Mouse (Mus musculus) lung, embryonic 15.5 days (tissue): Measurements from ENCODE around the gene Tmem95. TPM values are rescaled to one million over a fixed set of nuclear protein-coding genes. Genes with fewer than 3 reads are reported as not detected.

ENCODE experiments used
- ATAC-seq: fragments of 200-750 bp; cut with Nextera tagmentation; 2 replicates; pipeline ENCODE4 v1.8.0; 2017; ENCODE audit warnings: moderate number of reproducible peaks, borderline replicate concordance; ENCODE audit not compliant: low FRiP score, low TSS enrichment; ENCODE audit errors: extremely low read depth
- H3K27ac ChIP-seq: fragments of 300-500 bp; sonication (generic); 2 replicates; pipeline ENCODE4 v1.5.1; 2015; ENCODE audit warnings: moderate library complexity, mild to moderate bottlenecking, inconsistent platforms
- H3K27me3 ChIP-seq: fragments of 300-500 bp; sonication (generic); 2 replicates; pipeline ENCODE4 v1.6.1; 2015; ENCODE audit warnings: inconsistent platforms
- H3K36me3 ChIP-seq: fragments of 300-500 bp; sonication (generic); 2 replicates; pipeline ENCODE4 v1.6.1; 2015; ENCODE audit warnings: inconsistent platforms
- H3K4me1 ChIP-seq: fragments of 300-500 bp; sonication (generic); 2 replicates; pipeline ENCODE4 v1.6.1; 2015; ENCODE audit warnings: inconsistent platforms
- H3K4me2 ChIP-seq: fragments of 300-500 bp; sonication (generic); 2 replicates; pipeline ENCODE4 v1.6.1; 2015; ENCODE audit warnings: inconsistent platforms, mild to moderate bottlenecking, moderate library complexity
- H3K4me3 ChIP-seq: fragments of 300-500 bp; sonication (generic); 2 replicates; pipeline ENCODE4 v1.5.1; 2015; ENCODE audit warnings: mild to moderate bottlenecking, inconsistent platforms
- H3K9ac ChIP-seq: fragments of 300-500 bp; sonication (generic); 2 replicates; pipeline ENCODE4 v1.6.1; 2015; ENCODE audit warnings: inconsistent platforms
- H3K9me3 ChIP-seq: fragments of 300-500 bp; sonication (generic); 2 replicates; pipeline ENCODE4 v1.6.1; 2016; ENCODE audit warnings: inconsistent platforms
- WGBS: fragments of 180-500 bp; shearing (Covaris S2); methylation state at CpG from one replicate; pipeline ENCODE4 v1.1.7; 2015; 5-methylcytosine and 5-hydroxymethylcytosine counted together
- polyA plus RNA-seq: library from polyadenylated mRNA; unstranded; fragments of >200 nt; fragmentation: Nextera tagmentation; extraction: Ambion mirVana; gene quantifications from 2 replicates; pipeline ENCODE4 v1.2.1, GENCODE M21; 2015

The Tmem95 gene
- polyA plus RNA-seq, 1 experiment from 2014 or later: not detected

DNA sequence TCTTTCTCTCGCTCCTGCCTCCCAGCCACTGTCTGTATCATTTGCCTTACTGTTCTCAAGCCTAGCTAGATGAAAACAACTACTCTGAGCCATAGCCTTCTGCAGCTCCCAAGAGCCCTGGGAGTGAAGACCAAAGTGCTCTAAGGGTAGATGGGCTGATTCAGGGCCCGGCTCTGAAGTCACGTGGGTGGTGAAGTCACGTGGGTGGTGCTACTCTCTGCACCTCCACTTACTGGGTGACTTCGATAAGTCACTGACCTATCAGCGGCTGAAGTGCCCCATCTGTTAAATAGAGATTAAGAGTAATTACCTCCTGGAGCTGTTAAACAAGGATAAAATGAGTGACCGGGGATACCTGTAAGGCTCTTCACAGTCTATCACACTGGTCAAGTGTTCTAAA, 23.8 kb downstream of the Tmem95 start:
- no peak for ATAC-seq
- no peak overlapping the region for H3K9ac ChIP-seq
- H3K27ac ChIP-seq: no peak overlapping the region
- H3K4me1 ChIP-seq: 0 out of 2 replicates have a peak, but pooled peaks cover 9% of the 10 kb centered on the region
- no peak overlapping the region for H3K4me2 ChIP-seq
- no peaks in the 10 kb centered on the region for H3K9me3 ChIP-seq
- H3K27me3 ChIP-seq: peaks cover 11% of the 10 kb centered on the region; the same call in 1 of the 2 replicates
- 54% methylated on average over 7 of the region's 7 CpGs for WGBS
- H3K36me3 ChIP-seq: peaks cover 35% of the 10 kb centered on the region
- no peak overlapping the region for H3K4me3 ChIP-seq

DNA sequence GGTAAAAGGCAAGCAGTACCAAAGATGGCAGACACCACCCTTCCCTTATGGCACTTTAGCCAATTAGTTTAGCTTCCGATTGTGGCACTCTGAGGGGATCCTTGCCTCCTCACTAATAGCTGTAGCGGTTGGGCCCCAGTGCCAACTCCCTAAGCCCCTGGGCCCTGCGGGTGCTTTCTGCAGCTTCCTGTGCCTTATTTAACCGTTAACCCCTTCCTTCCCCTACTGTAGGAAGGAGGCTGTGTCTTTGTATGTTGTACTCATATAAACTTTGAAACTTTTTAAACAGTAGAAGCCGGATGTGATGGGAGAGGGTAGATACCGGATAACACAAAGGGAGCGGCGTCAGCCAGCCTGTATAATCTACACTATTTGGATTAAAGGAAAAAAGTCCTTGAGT, 27.1 kb downstream of the Tmem95 start:
- ATAC-seq: no peak
- H3K27ac ChIP-seq: no peak overlapping the region
- H3K4me2 ChIP-seq: no peak overlapping the region
- no peaks in the 10 kb centered on the region for H3K27me3 ChIP-seq
- 73% methylated on average over 8 of the region's 8 CpGs for WGBS
- H3K4me1 ChIP-seq: peaks cover 27% of the 10 kb centered on the region
- no peaks in the 10 kb centered on the region for H3K9me3 ChIP-seq
- H3K9ac ChIP-seq: no peak overlapping the region
- H3K4me3 ChIP-seq: no peak overlapping the region
- H3K36me3 ChIP-seq: peaks cover 45% of the 10 kb centered on the region

DNA sequence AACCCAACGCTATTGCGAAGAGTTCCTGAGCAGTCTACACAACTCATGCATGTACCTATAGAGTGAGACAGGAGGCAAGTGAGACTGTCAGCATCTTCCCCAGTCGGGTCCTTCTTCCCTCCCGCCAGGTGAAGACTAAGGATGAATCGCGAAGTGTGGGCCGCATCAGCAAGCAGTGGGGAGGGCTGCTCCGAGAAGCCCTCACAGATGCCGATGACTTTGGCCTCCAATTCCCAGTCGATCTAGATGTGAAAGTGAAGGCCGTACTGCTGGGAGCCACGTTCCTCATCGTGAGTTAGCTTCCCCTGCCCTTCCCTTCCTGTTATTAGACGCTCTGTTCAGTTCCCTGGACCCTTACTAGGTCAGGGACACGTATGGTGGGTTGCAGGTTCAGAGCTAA, 27.9 kb downstream of the Tmem95 start:
- no peak for ATAC-seq
- H3K27ac ChIP-seq: no peak overlapping the region
- 90% methylated on average over 15 of the region's 15 CpGs for WGBS

DNA sequence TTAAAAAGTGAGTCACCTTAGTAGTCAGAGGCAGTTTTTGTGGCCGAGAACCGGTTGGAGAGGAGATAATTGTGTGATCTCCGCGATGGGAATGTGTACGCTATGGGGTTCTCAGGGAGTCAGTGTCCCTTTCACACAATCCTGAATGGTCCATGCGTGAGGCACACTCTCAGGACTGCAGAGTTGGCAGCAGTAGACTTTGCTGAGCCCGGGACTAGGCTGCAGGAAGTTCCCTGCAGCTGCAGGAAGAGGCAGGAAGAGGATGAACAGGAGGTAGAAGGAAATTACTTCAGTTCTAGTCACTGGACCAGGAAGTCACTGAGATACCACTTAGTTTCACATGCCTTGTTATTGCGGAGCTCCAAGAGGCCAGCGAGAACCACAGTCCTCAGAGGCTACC, 28.7 kb downstream of the Tmem95 start:
- WGBS: 79% methylated on average over 9 of the region's 9 CpGs
- H3K27ac ChIP-seq: 0 out of 2 replicates have a peak overlapping the region, but pooled peaks have one; percentile 24
- peaks cover 34% of the 10 kb centered on the region for H3K4me1 ChIP-seq
- H3K27me3 ChIP-seq: no peaks in the 10 kb centered on the region
- H3K9ac ChIP-seq: no peak overlapping the region
- no peak overlapping the region for H3K4me2 ChIP-seq
- H3K4me3 ChIP-seq: no peak overlapping the region
- ATAC-seq: no peak
- no peaks in the 10 kb centered on the region for H3K9me3 ChIP-seq
- H3K36me3 ChIP-seq: peaks cover 45% of the 10 kb centered on the region

More for the DNA sequence above, 27.9 kb downstream of the Tmem95 start:
- no peaks in the 10 kb centered on the region for H3K9me3 ChIP-seq
- H3K9ac ChIP-seq: no peak overlapping the region
- H3K27me3 ChIP-seq: no peaks in the 10 kb centered on the region
- H3K4me3 ChIP-seq: no peak overlapping the region
- H3K4me1 ChIP-seq: peaks cover 34% of the 10 kb centered on the region
- no peak overlapping the region for H3K4me2 ChIP-seq
- peaks cover 45% of the 10 kb centered on the region for H3K36me3 ChIP-seq

DNA sequence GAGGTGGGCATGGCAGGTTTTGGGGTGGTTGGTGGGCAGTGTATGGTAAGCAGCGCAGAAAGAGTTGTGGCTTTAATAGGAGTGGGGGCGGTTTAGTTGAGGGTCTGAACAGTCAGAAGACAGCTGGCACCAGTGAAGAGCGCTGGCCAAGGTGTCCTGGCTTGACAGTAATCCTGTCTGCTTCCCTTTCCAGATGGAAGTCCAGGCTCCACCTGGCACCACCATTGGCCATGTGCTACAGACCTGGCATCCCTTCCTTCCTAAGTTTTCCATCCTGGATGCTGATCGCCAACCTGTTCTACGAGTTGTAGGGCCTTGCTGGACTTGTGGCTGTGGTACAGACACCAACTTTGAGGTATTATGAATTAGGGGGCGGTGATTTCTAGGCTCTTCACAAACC, 29.8 kb downstream of the Tmem95 start:
- H3K27me3 ChIP-seq: no peaks in the 10 kb centered on the region
- no peak overlapping the region for H3K27ac ChIP-seq
- peak overlapping the region; percentile 64 for H3K4me3 ChIP-seq
- H3K4me1 ChIP-seq: peaks cover 34% of the 10 kb centered on the region
- no peaks in the 10 kb centered on the region for H3K9me3 ChIP-seq
- H3K4me2 ChIP-seq: peak overlapping the region; percentile 89
- 93% methylated on average over 6 of the region's 6 CpGs for WGBS
- H3K9ac ChIP-seq: no peak overlapping the region
- H3K36me3 ChIP-seq: peaks cover 45% of the 10 kb centered on the region
- ATAC-seq: no peak

DNA sequence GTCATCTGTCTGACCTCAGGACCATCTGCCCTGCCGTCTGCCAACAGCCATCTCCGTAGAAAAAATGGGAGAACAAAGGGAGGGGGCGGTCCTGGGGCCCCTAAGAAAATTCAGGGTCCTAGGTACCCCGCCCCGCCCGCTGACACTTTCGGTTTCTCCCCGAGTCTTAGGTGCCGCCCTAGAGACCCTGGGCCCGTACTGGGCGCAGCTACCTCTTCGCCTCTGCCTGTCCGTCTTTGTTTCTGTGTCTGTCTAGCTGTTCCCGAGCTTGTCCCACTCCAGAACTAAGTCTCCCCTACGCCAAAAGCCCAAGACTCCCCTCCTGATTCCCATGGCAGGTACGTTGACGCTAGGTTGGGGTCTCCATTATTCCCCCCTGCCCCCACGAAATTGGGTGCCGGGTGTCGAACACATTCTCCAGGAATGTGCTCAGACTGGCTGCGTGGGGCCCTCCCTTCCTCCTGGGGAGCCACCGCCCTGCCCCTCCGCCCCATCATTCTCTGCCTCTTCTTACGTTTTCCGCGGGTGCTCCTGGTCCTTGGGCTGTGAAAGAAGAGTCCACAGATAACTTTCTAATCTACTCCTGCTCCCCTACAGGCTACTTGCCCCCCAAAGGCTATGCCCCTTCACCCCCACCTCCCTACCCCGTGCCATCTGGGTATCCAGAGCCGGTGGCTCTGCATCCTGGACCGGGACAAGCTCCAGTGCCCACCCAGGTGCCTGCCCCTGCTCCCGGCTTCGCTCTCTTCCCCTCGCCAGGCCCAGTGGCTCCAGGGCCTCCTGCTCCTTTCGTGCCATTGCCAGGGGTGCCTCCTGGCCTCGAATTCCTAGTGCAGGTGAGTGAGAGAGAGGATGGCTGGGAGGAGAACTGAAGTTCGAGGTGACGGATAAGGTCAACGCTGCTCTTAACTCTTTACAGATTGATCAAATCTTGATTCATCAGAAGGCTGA, 30.8 kb downstream of the Tmem95 start:
- H3K27me3 ChIP-seq: no peaks in the 10 kb centered on the region
- peaks cover 27% of the 10 kb centered on the region for H3K4me1 ChIP-seq
- H3K9me3 ChIP-seq: no peaks in the 10 kb centered on the region
- peak overlapping the region; percentile 89 for H3K4me2 ChIP-seq
- H3K4me3 ChIP-seq: peak overlapping the region; percentile 64
- ATAC-seq: peak; percentile 41
- WGBS: 7% methylated on average over 37 of the region's 37 CpGs
- peak overlapping the region; percentile 75 for H3K9ac ChIP-seq
- H3K27ac ChIP-seq: peak overlapping the region; percentile 97
- peaks cover 39% of the 10 kb centered on the region for H3K36me3 ChIP-seq

DNA sequence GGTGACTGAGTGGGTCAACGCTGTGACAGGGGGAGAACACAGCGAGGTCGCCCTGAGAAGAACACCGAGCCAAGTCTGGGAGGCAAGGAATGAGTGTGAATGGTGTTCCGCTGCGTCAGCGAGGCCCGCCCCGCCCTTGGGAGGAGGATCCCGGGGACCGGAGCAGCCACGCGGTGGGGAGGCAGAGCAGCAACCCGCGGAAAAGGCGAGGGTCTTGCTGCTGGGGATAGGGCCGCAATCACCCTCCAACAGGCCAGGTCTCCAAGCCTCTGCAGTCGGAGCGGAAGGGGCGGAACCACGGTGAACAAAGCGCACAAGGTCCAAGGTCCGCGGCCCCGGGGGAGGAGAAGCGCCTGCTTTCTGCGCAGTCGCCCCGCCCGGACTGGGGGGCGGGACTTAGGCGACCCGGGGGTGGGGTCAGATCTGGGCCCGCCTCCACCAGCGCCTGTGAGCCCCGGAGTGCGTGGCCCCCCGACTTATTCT, 31.6 kb downstream of the Tmem95 start, which contains the start of gene Plscr3:
TSS of gene Plscr3 (plus strand) at position 179 of the 483 bp plus-strand sequence.
- Histone ChIP-seq H3K4me3 (peak within 1 kb of the TSS; percentile 64), H3K36me3 (peaks cover 32% of the 10 kb centered on the region), H3K4me1 (peaks cover 27% of the 10 kb centered on the region), H3K27me3 (no peaks in the 10 kb centered on the region), H3K9me3 (no peaks in the 10 kb centered on the region), H3K9ac (peak within 1 kb of the TSS; percentile 75), H3K4me2 (peak within 1 kb of the TSS; percentile 89), H3K27ac (peak within 1 kb of the TSS; percentile 97)
- under 1% methylated on average over 38 of the region's 38 CpGs for WGBS
- ATAC-seq: peak; percentile 96

DNA sequence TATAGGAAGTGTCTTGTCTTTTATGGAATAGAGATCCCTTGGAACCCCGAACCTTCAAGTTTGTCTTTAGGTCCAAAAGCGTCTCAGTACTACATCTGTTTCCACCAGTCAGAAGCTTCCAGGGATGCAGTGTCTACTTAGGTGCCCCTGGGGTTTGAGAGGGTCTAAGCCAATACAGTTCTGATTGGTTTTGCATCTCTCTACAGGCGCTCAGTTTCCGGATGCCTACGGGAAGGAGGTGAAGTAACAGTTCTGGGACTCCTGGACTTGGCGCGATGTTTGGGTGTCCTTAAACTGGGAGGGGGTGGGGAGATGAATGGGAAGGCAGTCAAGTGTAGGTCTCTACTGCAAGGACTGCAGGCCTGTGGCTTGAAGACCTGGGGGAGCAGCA, 39.1 kb downstream of the Tmem95 start:
- peaks cover 13% of the 10 kb centered on the region for H3K27me3 ChIP-seq
- H3K4me2 ChIP-seq: peak overlapping the region; percentile 98
- no peaks in the 10 kb centered on the region for H3K36me3 ChIP-seq
- H3K4me3 ChIP-seq: peak overlapping the region; percentile 71
- H3K9ac ChIP-seq: peak overlapping the region; percentile 68
- no peaks in the 10 kb centered on the region for H3K9me3 ChIP-seq
- 0% methylated on average over 7 of the region's 7 CpGs for WGBS
- peak; percentile 1; the same call in 1 of the 2 replicates for ATAC-seq
- H3K4me1 ChIP-seq: peaks cover 38% of the 10 kb centered on the region
- H3K27ac ChIP-seq: peak overlapping the region; percentile 88

DNA sequence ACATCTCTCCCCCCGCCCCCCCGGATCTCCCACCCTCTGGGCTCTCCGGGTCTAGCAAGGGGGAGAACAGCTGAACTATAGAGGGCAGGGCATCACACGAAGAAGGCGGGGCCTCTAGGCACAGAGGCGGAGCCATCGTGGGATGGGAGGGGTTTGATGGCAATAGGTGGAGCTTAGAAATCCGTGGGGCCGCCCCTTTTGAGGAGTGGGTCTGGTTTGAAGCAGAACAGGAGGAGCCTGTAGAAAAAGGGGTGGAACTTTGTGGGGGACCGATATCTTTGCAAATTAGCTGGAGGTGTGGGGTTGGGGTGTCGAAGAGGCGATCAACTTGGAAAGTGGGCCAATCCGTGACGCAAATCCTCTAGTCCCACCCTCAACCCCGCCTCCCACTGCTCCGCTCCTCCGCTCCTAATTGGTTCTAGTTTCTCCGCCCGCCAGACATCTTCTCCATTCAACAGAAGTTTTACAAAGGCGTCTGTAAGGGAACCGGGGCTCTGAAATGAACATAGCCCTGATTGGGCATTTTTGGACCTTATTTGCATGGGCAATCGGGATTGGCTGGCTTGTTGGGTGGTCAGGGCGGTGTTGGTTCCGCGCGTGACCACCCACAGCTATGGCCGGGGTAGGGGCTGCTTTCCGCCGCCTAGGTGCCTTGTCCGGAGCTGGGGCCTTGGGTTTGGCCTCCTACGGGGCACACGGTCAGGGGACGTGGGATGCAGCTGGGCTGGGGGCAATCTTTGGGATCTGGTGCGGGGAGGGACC, 39.7 kb downstream of the Tmem95 start, which contains the start of gene Tmem256:
TSS of gene Tmem256 (plus strand) at position 563 of the 762 bp plus-strand sequence.
- peaks cover 3% of the 10 kb centered on the region; the same call in 1 of the 2 replicates for H3K36me3 ChIP-seq
- H3K4me2 ChIP-seq: peak within 1 kb of the TSS; percentile 98
- H3K27me3 ChIP-seq: peaks cover 19% of the 10 kb centered on the region
- peak within 1 kb of the TSS; percentile 90 for H3K27ac ChIP-seq
- H3K4me1 ChIP-seq: peaks cover 43% of the 10 kb centered on the region
- peak within 1 kb of the TSS; percentile 82 for H3K9ac ChIP-seq
- H3K9me3 ChIP-seq: no peaks in the 10 kb centered on the region
- ATAC-seq: peak; percentile 91
- peak within 1 kb of the TSS; percentile 71 for H3K4me3 ChIP-seq
- WGBS: under 1% methylated on average over 34 of the region's 34 CpGs

DNA sequence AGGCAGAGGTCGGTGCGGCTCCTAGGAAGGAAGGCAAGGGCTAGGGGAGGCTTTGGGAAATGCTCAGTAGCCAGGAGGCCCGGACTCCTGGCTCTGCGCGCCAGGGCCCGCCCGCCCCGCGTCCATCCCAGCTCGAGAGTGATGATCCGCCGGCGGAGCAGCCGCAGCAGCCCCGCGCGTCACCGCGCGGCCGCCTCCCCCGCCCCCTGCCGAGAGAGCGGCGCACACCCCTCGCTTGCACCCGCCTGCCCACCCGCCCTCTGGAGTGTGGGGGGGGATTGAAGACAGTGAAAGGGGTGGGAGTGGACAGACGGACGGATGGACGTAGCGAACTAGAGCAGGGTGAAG, 40.2 kb downstream of the Tmem95 start, which contains the start of gene Nlgn2:
TSS of gene Nlgn2 (minus strand) at position 181 of the 348 bp plus-strand sequence.
- Histone ChIP-seq H3K9ac (peak within 1 kb of the TSS; percentile 82), H3K27ac (peak within 1 kb of the TSS; percentile 90), H3K9me3 (no peaks in the 10 kb centered on the region), H3K27me3 (peaks cover 20% of the 10 kb centered on the region), H3K4me1 (peaks cover 43% of the 10 kb centered on the region), H3K36me3 (peaks cover 9% of the 10 kb centered on the region; the same call in 1 of the 2 replicates), H3K4me3 (peak within 1 kb of the TSS; percentile 71), H3K4me2 (peak within 1 kb of the TSS; percentile 98)
- ATAC-seq: peak; percentile 76; the same call in 1 of the 2 replicates
- 1% methylated on average over 32 of the region's 32 CpGs for WGBS
